Mouse (Mus musculus) cerebellum, adult 2 months (tissue): ENCODE data around the gene Csta1.

Experiments used
- CTCF ChIP-seq: fragments of 200-500 bp; IDR thresholded peaks from 2 replicates; pipeline ENCODE4 v1.5.1; 2011; ENCODE audit warnings: low read depth, mild to moderate bottlenecking, control low read depth, low read length, moderate library complexity, borderline replicate concordance; ENCODE audit not compliant: insufficient read depth
- POLR2A ChIP-seq: fragments of 200-500 bp; IDR thresholded peaks from 2 replicates; pipeline ENCODE4 v1.6.1; 2011; ENCODE audit warnings: low read length, control low read depth, borderline replicate concordance; ENCODE audit not compliant: insufficient read depth

DNA sequence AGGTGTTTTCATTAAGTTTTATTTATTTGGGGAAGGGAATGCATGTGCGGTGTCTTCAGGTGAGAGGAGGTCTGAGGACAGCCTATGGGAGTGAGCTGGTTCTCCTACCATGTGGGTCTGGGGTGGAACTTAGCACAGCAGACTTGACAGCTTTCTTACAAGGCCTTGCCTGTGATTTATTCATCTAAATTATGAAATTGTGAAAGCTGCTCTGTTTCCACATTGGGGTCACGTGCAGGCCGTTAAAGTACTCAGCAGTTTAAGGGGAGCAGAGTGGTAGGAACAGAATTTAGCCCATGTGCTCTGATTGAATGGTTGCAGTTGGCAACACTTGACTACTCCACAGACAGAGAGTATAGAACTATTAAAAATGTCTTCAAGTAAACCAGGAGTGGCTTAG, 51.1 kb downstream of the Csta1 start:
- no peak for TF ChIP-seq CTCF
- TF ChIP-seq POLR2A = no peak
